Mouse (Mus musculus): ENCODE results near the gene Dhx37.
"Not testable (repeated sequence)": the region's sequence is repeated elsewhere in the genome, so short reads cannot be mapped to it uniquely, and the experiment has no call there.

The Dhx37 gene

DNA sequence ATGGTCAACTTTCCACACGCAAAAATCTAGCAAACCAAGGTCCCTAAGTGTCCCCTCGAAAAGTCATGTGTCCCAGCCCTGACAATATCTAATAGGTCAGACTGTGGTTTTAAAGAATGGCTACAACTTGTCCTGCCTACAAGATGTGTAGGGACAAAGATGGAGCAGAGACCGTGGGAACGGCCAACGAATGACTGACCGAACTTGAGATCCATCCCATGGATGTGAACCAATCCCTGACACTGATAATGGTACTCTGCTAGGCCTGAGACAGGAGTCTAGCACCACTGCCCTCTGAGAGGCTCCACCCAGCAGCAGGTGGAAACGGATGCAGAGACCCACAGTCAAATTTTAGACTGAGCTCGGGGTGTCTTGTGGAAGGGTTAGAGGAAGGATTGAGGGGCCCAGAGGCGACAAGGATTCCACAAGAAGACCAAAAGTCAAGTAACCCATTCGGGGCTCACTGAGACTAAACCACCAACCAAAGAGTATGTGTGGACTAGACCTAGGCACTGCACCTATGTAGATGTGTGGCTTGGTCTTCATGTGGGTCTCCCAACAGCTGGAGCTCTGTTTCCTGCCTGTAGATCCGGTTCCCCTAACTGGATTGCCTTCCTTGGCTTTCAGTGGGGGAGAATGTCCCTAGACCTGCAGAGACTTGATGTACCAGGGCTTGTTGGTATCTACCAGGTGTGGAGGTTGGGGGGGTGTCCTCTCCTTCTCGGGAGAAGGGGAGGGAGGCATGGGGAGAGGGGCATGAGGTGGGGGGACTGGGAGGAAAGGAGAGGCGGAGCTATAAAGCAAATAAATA lies 26.7 kb downstream of the Dhx37 start:
- no peak for DNase-seq

- peak; percentile 62 for DNase-seq
Observed at GRCm38 (mm10) chr5:125406322-125407016, 27.5 kb downstream of the Dhx37 start.

DNA sequence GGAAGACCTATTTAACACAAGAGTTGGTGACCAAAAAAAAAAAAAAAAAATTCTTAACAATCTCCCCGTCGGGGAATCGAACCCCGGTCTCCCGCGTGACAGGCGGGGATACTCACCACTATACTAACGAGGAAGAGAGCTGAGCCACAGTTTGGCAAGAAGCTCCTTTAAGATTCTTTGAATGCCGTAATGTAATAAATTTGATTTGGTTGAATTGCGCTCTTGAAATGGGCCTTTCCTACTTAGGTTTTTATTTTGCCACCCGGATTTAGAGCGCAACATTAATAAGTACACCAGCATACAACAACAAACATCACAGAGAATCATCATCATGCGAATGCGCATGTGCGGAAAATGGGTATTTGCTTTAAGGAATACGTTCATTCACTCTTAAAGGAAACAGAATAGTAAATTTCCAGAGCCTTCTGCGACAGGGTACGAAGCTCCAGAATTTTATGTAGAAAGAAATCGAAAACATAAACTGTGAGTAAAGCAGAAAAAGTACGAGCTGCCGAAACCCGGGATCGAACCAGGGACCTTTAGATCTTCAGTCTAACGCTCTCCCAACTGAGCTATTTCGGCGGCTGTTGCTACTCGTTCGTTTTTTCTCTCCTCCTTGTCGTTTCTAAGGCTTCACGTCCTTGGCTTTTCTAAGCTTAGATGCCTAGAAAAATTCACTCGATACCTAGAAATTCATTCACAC lies 28.2 kb downstream of the Dhx37 start:
- peak; percentile 83 for DNase-seq

DNA sequence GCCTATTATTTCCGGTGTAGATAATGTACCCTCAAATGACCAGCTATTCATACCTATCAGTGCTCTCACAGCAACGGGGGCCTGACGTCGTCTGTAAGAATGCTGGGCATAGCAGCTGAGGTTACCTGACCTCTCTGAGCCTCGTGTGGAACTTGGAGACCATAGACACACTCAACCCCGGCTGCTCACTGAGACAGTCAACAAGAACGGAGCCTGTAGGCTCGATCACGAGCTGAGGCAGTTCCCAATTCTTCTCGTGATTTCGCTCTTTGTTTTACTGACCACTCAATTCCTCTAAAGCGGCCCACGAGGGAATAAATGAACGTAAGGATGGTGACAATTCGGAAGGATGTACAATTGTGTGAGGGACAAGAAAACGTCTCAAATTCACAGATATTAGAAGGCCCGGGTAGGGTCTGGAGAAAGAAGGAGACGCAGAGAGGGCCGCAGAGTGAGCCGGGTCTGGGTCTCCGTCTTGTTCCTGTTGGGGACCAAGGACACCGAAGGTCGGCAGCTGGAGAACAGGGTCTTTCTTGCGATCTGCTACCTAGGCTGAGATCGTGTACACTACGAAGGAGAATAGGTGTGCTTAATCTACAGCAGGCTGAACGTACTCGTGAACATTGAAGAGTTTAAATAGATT lies 28.9 kb downstream of the Dhx37 start:
- peak; percentile 63 for DNase-seq

GRCm38 (mm10) chr5:125404536-125404902 lies 29.4 kb downstream of the Dhx37 start:
- DNase-seq: no peak

- peak; percentile 76 for DNase-seq
Observed at GRCm38 (mm10) chr5:125403481-125404465, 30.1 kb downstream of the Dhx37 start.

GRCm38 (mm10) chr5:125402991-125403390 lies 30.9 kb downstream of the Dhx37 start:
- no peak for DNase-seq

- DNase-seq: no peak
Observed at GRCm38 (mm10) chr5:125402476-125402875, 31.4 kb downstream of the Dhx37 start.

DNA sequence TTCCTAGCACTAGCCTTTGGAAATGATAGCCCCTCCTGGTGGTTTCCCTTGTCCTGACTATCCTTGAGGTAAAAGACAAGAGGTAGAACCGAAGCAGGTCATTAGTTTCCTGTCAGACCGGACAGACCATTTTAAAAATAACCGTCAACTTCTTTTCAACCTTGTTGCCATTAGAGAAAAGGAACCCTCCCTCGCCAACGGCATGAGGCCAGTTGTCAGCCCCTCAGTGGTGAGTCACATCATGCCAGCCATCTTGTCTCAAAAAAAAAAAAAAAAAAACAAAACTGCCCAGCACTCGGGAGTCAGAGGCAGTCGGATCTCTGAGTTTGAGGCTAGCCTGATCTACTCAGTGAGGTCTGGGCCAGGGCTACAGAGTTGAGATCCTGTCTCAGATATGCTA lies 33.0 kb downstream of the Dhx37 start:
- no peak for DNase-seq

GRCm38 (mm10) chr5:125395008-125395407 lies 38.9 kb downstream of the Dhx37 start:
- no peak for DNase-seq

DNA sequence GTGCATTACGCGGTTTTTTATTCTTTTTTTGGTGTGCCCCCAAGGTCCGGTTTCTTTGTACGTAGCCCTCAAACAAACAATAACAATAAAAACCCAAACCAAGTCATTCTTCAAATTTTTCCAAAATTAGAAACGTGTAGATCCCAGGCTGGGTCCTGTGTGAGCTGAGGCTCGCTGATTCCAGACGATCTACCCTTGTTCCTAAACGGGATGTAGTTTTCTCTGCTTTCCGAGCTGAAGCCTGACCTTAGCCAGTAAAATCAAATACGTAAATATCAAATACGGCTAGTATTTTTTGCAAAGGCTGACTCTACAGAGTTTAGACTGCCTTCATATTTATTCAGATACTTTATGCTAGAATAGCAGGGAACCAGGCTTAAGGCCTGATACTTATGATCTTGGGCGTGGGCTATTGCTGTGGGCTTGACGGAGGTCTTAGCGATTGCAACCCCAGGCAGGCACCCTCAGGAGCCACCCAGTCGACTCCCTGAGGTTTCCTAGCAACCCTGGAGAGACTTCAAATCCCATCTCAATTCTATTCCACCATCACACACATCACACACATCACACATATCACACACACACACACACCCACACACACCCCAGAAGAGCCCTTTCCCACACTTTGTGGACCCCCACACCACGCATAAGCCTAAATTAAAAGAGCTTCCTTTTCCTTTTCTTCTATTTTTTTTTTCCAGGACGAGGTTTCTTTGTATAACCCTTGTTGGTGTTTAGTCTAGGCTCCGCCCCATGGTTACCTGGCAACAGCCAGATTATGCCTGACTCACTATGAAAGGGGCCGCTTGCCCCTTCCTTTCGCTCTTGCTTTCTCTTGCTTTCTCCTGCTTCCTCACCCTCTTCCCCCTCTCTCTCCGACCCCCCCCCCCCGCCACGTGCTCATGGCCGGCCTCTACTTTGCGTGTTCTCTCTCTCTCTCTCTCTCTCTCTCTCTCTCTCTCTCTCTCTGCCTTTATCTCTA lies 40.0 kb downstream of the Dhx37 start:
- DNase-seq: peak; percentile 74

DNA sequence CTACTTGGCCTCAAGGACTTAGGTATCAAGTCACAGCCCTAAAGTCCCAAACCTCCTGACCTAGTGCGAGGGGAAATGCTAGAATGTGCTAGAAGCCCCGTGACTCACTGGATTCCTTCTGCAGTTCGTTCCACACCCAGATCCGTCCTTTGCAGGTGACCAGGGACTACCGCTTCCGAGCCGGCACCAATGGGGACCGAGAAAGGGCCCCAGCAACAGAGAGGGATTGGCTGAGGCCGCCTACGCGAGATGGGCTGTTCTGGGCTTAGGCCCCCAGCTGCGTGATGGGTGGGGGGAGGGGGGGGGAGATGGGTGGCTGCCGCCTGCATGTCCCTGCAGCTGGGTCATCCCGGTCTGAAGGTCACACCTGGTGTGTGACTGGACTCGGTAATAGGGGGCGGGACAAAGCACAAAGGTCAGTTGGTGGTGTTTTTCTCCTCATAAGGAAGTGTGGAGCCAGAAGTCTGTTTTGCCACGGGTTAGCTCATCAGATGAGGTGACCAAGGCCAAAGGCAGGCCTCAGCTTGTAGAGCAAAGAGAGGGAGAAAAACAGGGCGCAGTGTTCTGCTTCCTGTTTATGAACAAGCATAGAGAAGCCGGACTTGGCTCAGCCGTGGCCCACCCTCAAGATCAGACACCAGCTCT lies 40.8 kb downstream of the Dhx37 start:
- DNase-seq: peak; percentile 96

GRCm38 (mm10) chr5:125392618-125392976 lies 41.3 kb downstream of the Dhx37 start:
- DNase-seq: no peak

GRCm38 (mm10) chr5:125392176-125392575 lies 41.7 kb downstream of the Dhx37 start:
- not testable (repeated sequence) for DNase-seq

DNA sequence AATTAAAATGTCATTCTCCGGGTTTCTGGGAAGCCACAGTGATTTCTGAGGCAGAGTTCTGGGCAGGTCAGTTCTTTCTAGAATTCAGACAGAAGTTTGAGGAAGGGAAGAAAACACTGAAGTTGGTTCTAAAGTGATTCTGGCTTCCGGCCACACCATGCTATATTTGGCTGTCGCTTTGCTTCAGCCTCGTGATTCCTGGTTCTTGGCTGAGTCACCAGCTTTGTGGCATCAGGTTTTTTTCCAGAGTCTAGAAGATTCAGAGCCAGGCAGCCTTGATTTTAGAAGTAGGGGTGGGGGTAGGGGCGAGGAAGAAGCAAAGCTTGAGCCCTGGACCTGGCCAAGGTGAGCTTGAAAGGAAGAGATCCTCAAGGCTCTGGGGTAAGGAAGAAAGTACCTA lies 42.3 kb downstream of the Dhx37 start:
- DNase-seq: peak; percentile 90

- DNase-seq: no peak
Observed at GRCm38 (mm10) chr5:125390906-125391477, 42.9 kb downstream of the Dhx37 start.

DNA sequence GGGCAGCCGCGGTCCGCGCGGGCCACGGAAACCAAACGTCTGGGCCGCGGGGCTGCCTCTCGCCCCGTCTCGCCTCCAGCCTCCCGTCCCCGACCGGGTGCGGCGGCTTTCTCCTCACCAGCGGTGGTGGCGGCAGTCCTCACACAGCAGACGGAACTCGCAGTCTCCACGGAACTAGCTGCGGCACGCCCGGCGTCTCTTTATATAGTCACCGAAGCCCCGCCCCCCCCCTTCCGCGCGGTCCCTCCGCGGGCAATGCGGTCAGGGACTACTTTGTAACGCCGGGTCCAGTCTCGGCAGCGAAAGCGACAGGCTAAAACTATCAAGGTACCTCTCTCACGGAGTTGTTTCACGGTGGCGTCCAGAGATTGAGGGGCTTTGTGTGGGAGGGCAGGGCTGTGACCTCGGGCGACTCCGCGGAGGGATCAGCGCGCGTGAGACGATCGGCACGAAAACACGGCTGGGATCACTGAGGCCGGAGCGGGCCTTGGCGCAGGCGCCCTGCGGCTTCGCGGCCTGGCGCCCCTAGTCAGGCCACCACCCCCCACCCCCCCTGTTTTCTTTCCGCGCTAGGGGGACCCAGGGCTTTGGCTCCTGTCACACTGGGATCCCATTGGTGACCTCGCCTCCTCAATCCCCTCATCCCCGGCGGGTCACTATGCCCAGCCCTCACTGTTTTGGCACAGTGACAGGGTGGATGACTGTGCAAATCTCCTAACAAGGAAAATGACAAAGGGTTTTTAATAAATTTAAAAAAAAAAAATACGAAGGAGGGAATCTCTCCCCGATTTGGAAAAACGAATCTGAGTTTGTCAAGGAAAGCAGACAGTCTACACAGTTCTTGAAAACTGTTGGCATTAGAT lies 44.1 kb downstream of the Dhx37 start, which contains the start of gene Ubc:
Gene Ubc, minus strand, starts transcription at position 624 of the 863 bp plus-strand sequence.
- DNase-seq: peak; percentile 82

GRCm38 (mm10) chr5:125389131-125389578 lies 44.8 kb downstream of the Dhx37 start, which contains the start of gene Gm10382:
TSS of gene Gm10382 (plus strand) at chr5:125389322.
- DNase-seq: peak; percentile 78

Data from right cerebral cortex, adult 18-20 months (tissue).